Mouse (Mus musculus) heart, adult 11 months (tissue): ENCODE results near the gene Pex19.

Experiments
- DNase-seq: peaks from one replicate; pipeline ENCODE4 v3.0.0; 2022

Gene Pex19

DNA sequence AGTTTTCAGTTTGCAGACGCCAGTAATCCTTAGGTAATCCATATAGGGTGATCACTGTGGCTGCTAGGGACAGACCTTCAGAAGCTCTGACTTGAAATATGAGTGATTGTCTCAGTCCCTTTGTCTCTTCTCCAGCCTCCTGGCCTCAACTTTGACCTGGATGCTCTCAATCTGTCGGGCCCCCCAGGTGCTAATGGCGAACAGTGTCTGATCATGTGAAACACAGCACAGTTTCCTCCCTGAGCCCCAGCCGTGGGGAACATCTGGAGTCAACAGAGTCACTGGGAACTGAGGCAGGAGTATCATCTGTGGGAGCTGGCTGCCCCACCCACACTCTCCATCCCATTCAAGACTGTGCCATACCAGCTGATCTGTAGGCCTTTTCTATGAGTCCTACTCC is 7.5 kb downstream of the Pex19 start:
- peak; percentile 91 for DNase-seq

DNA sequence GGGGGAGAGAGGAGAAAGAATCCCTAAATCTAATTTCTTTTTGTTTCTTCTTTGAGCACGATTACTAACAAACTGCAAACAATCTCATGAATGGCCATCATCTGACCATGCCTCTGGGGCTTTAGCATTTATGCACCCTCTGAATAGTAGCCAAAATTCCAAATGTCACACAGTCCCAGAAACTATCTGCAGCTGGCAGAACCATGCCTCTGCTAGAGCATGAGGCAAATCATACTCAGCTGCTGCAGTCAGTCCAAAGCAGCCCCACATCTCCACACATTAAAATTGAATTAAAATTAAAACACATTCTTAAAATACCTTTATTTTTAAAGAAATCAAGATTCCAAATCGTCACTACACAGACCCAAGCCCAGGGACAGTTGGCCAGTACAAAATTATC is 13.6 kb downstream of the Pex19 start:
- no peak for DNase-seq

DNA sequence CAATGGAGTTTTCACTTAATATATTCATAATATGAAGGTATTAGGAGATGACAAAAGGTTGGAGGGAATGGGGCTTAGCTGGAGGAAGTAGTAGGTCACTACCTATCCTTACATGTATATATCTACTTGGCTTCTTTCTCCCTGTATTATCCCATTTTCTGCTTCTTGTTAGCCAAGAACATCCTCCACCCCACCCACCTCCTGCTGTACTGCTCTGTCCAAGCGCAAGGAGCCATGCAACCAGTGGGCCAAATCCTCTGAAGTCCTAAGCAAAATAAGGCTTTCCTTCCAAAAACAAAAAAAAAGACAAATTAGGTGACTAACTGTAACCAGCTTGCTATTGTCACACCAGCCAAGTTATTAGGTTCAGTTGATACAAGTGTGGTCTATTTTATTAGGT is 14.3 kb downstream of the Pex19 start:
- DNase-seq: no peak

DNA sequence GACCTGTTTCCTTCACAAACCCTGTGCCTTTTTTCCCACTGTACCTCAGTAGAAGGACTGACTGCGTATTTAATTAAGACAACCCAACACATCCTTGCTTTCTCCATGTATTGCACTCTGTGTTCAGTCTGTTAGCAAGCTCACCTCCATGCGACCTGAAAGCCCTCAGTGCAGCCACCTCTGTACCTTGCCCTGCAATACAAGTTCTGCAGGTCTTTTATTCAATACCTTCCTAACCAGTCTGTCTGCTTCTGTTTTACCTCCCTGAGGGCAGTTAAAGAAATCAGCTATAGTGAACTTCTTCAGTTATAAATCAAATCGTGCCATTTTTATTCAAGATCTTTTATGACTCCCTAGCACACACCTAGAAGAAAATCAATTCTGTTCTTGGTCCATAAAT is 15.0 kb downstream of the Pex19 start:
- no peak for DNase-seq

DNA sequence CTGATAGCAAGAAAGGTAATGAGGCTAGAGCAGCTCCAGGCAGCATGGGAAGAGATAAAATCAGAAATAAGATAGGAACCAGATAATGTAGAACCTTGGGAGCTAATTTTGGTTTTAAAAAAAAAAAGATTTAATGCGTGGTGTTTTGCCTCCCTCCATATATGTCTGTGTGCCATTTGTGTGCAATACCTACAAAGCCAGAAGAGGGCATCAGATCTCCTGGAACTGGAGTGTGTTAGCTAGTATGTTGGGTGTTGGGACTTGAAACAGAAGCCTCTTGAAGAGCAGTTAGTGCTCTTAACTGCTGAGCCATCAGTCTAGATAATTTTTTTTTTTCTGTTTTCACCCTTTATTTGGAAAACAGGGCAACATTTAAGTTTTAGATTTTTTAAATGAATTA is 17.0 kb downstream of the Pex19 start:
- DNase-seq: peak; percentile 88

DNA sequence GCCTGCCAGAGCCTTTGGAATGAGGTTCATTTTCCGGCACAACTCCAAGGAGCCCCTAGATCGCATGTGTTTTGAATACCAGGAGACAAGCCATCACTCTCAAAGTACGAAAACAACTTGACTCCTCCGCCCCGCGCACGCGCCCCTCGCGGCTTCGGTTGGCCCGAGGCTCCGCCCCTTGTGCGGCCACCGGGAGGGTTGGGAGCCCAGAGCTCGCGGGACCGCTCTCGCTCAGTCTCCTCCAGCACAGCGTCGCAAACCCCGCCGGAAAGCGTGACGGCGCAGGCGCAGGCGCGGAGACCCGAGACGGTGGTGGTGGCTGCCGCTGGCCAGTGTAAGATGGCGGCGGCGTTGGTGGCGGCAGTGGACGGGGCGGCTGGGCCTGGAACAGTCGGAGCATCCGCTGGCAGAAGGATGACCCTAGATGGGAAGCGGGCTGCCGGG is 21.3 kb downstream of the Pex19 start, which contains the start of gene Dcaf8:
TSS of gene Dcaf8 (plus strand) at position 250 of the 444 bp plus-strand sequence.
- DNase-seq: peak; percentile 100

DNA sequence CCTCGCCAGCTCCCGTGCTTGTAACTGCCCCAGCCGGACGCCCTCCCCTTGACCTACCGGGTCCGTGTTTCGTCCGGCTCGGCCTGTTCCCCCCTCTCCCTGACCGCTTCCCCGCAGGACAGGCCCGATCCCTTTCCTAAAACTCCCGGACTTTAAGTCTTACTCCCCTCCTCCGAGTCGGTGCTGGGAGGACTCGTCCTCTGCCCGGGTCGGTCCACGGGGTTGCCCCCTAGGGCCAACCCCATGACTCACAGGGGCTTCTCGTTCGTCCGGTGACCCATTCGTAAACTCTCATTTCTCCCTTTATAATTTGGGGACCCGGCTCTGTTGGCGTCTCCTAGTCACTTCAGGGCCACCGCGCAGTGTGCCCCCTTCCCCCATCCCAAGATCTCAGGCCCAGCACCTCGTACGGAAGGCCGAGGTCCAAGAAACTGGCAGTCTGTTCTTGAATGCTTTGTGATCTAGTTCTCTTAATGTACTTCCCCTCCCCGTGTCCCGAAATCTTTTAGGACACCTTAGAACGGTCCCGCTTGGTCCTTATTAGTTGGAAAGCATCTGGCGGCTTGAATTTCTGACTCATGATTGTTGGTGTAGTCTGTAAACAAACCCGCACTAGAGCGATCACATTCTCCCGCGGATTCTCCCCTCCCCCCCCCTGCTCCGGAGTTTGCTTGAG is 21.9 kb downstream of the Pex19 start:
- DNase-seq: no peak

DNA sequence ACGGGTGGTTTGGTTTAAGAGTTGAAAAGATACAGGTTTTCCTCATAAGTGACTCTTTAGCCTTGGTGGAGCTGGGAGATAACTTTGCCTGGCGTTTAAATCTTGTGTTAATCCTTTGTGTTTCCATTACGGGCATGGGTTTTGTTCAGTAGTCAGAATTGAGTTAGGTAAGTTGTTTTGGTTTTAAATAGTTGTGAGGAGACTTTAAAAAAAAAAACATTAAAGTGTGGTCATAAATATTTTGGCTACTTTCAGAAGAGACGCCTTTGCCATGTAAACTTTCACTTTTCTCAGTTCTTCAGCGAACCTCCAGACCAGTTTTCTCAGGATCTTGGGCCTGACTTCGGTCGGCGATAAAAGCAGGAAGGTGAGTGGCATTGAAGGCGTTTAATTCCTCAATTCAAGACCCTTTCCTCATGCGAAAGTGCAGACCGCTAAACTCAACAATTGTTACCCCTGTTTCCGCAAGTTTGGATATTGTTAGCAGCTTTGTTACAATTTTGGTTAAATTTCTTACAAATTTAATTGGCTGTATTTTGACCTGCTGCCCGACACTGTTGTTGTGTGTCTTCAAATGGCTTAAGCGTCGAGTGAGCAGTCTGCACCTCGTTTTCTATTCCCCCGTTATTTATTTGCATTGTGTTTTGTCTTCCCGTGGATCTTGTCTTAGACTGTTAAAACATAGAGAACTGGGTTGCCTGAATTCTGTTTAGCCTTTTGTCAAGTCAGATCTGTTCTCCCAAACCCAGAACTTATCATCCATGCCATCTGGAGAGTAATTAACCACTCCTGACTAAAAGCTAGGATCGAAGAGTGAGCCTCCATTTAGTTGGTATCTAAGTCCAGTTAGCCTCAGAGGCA is 22.6 kb downstream of the Pex19 start:
- DNase-seq: no peak

DNA sequence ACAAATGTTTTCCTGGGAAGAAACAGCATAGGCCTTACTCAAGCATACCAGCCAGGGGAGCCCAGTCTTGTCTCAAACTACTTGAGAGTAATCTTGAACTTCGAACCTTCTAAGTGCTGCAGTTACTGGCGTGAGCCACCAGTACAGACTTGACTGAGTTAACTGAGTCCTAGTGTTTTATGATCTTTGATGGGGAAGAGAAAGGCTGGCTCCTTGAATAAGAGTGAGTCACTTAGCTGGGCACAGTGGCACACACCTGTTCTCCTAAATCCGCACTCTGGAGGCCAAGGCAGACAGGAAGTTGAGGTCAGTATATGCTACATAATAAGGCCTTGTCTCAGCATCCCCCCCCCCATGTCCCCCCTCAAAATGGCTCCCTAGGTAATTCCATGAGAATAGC is 28.0 kb downstream of the Pex19 start:
- no peak for DNase-seq

DNA sequence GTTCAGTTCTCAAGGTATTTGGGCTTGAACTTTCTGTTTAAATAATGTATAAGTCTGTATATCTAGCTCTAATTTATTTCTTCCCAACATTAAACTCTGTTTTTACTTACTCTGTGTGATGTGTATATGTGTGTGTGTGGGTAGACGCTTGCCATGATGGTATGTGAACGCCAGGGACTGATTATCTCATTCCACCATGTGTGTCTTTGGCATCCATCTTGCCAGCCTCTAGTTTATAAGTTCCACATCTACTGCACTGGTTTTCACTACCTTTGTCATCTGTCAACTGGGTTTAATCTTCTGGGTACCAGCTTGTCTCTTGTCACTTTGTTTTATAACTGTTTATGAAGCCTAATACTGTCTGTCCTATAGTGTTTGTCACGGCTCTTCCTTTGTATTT is 29.0 kb downstream of the Pex19 start:
- no peak for DNase-seq

DNA sequence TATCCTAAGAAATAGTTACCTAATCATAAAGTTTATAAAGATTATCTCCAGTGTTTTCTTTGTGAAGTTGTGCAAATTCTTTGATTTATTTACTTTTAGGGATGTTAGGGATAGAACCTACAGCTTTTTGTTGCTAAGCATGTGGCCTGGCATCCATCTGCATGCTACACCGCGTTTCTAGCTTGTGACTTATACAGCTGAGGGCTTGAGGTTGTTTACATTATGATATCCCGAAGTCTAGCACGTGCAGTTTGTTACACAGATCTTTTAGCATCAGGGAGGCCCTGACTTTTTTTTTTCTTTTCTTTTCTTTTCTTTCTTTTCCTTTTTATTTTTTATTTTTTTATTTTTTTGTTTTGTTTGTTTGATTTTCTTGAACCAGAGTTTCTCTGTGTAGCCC is 33.4 kb downstream of the Pex19 start:
- DNase-seq: no peak

DNA sequence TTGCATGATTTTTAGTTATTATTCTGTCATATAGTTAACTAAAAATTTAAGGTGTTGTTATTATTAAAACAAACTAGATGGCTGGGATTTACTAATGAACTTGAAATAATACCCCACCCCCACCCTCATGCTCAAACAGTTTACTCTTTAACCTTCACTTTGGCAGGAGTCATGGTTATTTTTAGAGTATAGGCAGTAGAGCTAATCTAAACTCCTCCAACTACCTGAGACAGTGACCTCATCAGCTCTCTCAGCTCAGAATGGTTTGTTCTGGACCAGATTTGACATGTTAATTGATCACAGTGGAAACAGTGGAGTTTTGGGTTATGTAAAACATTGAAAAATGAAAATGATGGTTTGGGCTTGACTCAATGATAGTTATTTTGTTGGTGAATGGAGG is 34.0 kb downstream of the Pex19 start:
- no peak for DNase-seq

DNA sequence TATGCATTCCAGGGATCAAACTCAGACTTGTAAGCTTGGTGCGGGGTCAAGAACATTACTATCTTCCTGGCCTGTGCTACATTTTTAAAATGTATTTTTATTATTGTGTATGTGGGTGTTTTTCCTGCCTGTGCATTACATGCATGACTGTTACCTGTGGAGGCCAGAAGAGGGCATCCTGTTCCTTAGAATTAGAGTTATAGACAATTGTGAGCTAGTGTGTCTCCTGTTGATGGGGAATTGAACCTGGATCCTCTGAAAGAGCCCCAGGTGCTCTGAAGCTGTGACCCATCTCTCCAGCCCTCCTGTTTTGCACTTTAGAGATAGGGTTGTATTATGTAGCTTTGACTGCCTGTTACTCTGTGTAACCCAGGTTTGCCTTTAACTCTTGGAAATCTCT is 35.5 kb downstream of the Pex19 start:
- DNase-seq: no peak

DNA sequence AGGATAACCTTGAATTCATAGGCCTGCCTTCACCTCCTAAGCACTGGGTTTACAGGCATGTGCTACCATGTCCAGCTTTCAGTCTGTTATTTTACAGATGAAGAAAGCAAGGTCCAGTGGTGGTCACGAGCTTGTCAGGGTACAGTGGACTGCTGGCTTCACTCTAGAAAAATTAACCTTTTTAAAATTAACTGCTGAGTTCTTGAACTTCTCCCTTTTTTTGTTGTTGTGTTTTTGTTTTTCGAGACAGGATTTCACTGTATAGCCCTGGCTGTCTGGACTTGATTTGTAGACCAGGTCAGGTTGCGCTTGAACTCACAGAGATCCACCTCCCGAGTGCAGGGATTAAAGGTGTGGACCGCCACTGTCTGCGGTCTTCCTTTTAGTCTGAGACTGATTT is 36.4 kb downstream of the Pex19 start:
- DNase-seq: no peak

DNA sequence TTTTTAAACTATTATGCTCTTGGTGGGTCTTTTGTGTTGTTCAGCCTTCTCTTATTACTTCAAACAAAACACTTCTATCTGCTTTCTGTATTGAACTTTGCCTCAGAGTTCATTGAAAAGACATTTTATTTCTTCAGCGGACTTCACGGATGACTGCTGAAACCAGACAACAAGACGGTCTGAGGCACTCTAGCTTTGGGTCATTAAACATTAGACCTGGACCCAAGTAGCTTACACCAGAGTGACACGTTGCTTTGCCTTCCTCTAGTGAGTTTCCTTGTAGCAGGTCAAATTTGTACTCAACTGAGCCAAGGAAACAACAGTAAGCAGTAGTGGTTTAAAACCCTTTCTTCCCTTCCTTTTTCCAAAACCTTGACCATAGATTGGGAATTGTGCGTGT is 41.4 kb downstream of the Pex19 start:
- no peak for DNase-seq

DNA sequence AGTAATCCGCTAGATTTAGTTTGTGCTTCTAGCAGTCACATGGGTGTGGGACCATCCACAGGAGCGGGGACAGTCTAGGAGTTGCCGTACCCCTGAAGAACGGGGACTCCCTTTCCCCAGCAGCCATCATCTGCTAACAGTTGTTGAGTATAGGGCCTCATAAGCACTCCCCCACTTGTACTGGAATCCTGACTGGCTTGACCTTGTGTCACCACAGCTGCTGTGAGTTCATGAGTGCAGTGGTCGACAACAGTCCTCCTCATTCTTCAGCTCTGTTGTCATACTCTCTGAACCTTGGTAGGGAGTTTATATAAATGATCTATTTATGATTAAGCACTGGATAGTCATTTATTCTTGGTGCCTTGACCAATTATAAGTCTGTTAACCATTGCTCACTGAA is 43.3 kb downstream of the Pex19 start:
- DNase-seq: peak; percentile 80

DNA sequence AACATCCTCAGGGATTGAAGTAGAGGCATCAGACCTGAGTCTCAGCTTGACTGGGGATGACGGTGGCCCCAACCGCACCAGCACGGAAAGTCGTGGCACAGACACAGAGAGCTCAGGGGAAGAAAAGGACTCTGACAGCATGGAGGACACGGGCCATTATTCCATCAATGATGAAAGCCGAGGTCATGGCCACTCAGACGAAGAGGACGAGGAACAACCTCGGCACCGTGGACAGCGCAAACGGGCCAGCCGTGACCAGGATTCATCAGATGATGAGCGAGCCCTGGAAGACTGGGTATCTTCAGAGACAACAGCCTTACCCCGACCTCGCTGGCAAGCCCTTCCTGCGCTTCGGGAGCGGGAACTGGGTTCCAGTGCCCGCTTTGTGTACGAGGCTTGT is 45.8 kb downstream of the Pex19 start:
- DNase-seq: peak; percentile 84

DNA sequence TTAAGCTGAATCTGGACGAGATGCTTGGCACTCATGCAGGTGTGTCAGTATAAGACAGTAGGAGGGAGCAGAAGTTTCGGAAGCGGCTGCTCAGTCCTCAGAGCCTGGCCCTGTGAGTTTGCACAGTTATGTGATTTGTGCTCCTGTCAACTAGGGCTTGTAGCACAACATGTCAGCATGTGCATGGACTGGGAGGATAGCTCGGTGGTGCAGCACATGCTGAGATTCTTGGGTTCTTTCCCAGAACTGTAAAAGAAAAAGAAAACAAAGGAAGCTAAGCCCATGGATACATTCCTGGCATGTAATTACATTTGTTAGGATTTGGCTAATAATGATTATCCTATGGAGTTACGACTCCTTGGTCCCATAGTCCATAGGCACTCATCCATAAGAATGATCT is 46.6 kb downstream of the Pex19 start:
- DNase-seq: peak; percentile 41

DNA sequence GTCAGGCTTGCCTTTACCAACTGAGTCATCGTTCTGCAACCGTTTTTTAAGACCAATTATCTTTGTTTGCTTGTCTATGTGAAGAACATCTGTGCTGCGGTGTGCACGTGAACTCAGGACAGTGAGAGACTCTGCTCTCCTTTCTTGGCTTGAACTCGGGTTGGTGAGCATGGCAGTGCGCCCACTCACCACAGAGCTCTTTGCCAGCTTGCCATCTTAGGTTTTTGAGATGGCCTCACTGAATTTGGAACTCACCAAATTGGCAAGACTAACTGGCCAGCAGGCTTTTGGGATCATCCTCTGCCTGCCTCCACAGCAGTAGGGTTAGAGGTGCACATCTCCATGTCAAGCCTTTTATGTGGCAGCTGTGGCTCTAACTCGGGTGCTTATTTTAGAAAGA is 51.2 kb downstream of the Pex19 start:
- peak; percentile 60 for DNase-seq

DNA sequence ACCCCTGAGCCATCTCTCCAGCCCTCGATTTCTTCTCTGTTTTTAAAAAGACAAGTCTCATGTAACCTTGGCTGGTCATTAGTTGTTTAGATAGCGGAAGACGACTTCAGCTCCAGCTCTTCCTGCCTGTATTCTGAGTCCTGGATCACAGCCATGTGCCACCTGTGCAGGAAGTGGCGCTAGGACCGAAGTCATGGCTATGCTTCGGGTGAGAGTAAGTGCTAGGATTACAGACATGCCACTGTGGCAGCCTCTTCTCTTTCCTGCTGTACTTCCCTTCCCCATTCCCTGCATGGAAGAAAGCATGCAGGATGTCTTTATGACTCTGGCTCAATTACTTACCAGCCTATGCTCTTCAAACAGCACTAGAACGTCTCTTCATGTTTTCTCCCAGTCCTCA is 52.5 kb downstream of the Pex19 start:
- DNase-seq: peak; percentile 90

DNA sequence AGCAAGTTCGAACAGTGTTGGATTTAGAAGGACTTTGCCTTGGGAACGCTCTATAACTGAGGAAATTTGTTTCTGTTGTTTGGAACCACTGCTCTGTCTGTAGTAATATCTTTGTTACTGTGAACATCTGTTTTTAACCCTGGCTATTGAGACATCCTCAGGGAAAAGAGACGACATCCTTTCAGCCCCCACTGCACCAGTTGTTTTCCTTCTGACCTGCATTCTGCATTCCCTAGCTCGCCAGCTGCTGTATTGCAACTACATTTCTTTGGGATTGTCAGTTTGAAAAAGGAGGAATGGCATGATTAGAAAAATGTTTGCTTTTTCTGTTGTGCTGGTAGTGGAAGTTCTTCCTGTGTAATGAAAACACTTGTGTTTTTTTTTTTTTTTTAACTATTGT is 54.3 kb downstream of the Pex19 start:
- peak; percentile 93 for DNase-seq

DNA sequence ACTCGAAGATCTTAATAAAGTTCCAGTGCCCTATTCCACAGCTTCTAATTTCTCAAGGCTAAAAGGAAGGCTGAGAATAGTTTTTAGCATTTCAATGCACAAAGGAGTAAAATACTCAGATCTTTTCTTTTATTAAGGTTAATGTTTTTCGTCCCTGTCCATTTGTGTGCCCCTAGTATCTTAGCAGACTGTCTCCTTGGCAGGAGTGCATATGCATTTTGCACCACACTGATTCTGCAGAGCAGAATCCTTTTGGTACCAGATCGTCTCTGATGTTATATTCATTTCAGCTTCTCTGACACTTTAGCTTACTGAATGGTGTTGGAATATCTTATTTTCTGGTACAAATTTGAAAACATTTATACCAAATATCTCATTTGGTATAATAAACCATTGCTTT is 55.2 kb downstream of the Pex19 start:
- no peak for DNase-seq

DNA sequence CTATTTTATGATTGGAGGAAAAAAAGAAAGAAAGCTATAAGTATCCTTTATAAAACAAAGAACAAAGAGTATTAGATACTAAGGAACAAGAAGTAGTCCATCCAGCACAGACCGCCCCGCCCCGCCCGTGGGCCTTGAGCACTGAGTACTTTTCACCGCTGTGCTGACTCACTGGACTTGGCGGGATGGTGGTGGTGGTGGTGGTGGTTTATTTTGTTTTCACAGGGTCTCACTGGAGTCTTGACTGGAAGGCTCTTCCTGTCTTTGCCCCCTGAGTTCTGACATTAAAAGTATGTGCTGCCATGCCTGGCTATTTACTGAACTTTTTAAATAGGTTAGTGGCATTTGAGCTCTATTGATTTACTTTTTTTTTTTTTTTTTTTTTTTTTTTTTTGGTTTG is 56.5 kb downstream of the Pex19 start:
- peak; percentile 59 for DNase-seq

DNA sequence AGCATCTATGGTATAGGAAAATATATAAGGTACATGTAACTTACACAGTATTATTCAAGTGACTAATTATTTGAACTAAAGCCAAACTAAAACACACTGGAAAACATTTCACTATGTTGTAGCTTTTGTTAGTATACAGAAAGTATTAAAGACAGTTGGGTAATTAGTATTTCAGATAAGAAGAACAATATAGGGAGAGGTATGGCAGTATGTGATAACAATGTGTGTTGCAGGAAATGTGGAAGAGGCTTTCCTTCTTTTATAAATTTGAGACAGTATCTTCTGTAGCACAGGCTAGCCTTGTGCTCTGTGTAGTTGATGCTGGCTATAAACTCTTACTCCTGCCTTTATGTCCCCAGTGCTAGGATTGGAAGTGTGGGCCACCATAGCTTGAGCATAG is 57.4 kb downstream of the Pex19 start:
- DNase-seq: no peak
